Mouse (Mus musculus): ENCODE data around the gene Nfix. TPM values are rescaled to one million over a fixed set of nuclear protein-coding genes. Genes with fewer than 3 reads are reported as not detected.

Gene Nfix
- polyA plus RNA-seq, 1 experiment from 2014 or later, result 14.2 TPM

DNA sequence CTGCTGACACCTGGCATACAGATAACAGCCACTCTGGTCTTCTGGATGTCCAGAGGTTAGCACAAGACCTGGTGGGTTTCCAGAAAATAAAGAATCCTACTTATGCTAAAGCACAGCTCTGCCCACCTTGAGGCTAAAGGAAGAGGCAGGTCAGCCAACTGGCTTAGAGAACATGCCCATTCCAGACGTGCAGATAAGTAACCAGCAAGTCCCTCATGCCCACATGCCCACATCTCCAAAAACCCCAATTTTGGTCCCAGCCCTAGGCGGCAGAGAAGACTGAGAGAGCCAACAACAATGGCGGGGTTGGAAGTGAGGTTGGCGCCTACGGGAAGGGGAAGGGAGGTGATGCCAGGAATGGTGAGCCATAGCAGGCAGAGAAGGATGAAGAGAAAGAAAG, 10.8 kb downstream of the Nfix start:
- no peaks in the 10 kb centered on the region for H3K36me3 ChIP-seq
- WGBS, result 55% methylated on average over 5 of the region's 5 CpGs
- H3K4me1 ChIP-seq, result peaks cover 32% of the 10 kb centered on the region
- peaks cover 100% of the 10 kb centered on the region for H3K27me3 ChIP-seq
- H3K9me3 ChIP-seq (replicated peaks), result no peaks in the 10 kb centered on the region
- no peak for ATAC-seq (ENCODE audit: low FRiP score)
- H3K4me2 ChIP-seq (replicated peaks), result no peak overlapping the region
- H3K9ac ChIP-seq, result no peak overlapping the region
- no peak overlapping the region for H3K27ac ChIP-seq
- H3K4me3 ChIP-seq, result no peak overlapping the region

DNA sequence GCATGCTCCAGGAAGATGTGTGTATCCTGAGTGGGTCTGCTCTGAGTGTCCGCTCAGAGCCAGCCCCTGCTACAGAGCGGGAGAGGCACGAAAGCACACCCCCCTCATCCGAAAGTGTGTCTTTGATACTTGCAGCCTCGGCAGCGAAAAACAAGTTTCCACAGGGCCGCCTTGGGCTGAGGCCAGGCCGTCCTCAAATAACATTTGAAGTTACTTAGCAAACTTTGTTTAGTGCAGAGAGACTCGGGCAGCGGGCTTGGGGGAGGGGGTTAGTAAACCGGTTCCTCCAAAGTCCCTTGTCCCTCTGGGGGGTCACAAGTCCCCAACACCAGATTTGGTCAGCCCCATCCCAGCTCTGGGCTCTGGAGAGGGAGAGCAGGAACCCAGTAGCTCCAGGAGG, 11.2 kb downstream of the Nfix start:
- Histone ChIP-seq H3K4me1 (peaks cover 29% of the 10 kb centered on the region), H3K9me3 (replicated peaks) (no peaks in the 10 kb centered on the region), H3K27ac (no peak overlapping the region), H3K4me3 (no peak overlapping the region), H3K27me3 (peaks cover 100% of the 10 kb centered on the region), H3K36me3 (no peaks in the 10 kb centered on the region), H3K4me2 (replicated peaks) (no peak overlapping the region), H3K9ac (no peak overlapping the region)
- ATAC-seq (ENCODE audit: low FRiP score), result no peak
- 9% methylated on average over 11 of the region's 11 CpGs for whole genome bisulfite sequencing

DNA sequence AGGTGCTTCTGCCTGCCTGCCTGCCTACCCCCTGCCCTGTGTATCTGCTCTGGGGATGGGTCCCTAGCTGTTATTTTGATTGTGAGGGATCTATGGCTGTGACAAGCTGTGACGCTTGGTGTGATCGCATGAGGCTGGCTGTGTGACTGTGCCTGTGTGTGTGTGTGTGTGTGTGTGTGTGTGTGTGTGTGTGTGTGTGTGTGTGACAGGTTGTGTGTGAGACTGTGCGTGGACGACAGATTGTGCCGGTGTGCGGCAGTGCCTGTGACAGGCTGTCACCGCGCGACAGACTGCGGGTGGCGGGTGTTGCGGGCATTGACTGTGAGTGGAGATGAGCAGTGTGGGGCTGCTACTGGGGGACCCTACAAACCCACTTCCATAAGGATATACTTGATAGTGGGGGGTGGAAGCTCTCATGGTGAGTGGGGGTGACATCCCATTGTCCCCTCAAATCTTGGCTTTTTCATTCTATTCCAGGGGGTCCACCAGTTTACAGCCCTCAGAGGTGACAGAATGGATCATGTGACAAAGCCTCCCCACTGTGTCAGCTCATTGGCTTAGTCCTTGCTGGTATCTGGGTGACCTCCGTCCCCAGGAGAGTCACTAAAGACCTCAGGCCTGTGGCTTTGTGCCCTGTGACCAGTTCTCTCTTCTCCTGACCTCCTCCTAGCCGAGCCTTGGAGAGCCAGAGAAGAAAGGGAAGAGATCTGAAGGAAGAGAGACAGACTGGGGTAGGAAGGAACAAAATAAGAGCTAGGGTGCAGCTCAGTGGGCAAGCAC, 12.4 kb downstream of the Nfix start:
- ATAC-seq (ENCODE audit: low FRiP score), result no peak; the same call in 1 of the 2 replicates
- 7% methylated on average over 14 of the region's 14 CpGs for WGBS
- no peak overlapping the region for H3K4me3 ChIP-seq
- H3K9ac ChIP-seq, result no peak overlapping the region
- no peak overlapping the region for H3K27ac ChIP-seq
- no peaks in the 10 kb centered on the region for H3K9me3 ChIP-seq (replicated peaks)
- peaks cover 26% of the 10 kb centered on the region for H3K4me1 ChIP-seq
- no peaks in the 10 kb centered on the region for H3K36me3 ChIP-seq
- no peak overlapping the region for H3K4me2 ChIP-seq (replicated peaks)
- peaks cover 100% of the 10 kb centered on the region for H3K27me3 ChIP-seq

DNA sequence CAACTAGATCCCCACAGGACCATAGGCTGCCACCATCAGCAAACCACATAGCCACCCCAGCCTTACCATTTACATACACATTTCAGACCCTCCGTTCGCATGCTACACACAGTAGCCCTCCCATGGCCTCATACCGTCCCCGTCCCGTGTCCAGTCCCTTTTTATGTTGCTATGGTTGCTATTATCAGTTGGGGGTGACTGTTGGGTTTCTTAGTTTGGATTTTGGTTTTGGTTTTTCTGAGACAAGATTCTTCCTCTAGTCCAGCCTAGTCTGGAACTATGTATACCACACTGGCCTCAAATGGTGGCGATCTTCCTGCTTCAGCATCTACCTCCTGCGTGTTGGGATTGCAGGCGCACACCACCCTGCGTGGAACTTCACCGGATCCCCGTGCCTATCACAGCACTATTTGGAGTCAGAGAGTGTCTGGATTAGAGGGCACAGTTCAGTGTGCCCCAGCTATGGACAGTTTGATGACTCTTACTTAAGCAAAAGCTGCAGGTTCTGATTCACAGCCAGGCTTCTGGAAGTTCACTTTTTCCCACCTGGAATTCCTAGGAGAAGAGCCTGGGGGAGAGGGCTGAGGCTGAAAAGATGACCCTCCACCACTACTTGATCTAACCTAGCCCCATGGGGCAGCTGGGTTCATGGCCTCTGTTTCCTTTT, 13.2 kb downstream of the Nfix start:
- no peak for ATAC-seq (ENCODE audit: low FRiP score)
- WGBS, result 5% methylated on average over 11 of the region's 11 CpGs
- Histone ChIP-seq H3K4me1 (peaks cover 28% of the 10 kb centered on the region), H3K27ac (no peak overlapping the region), H3K36me3 (no peaks in the 10 kb centered on the region), H3K4me2 (replicated peaks) (0 out of 2 replicates have a peak overlapping the region, but pooled peaks have one; percentile 8), H3K9me3 (replicated peaks) (no peaks in the 10 kb centered on the region), H3K4me3 (no peak overlapping the region), H3K27me3 (peaks cover 100% of the 10 kb centered on the region), H3K9ac (no peak overlapping the region)

DNA sequence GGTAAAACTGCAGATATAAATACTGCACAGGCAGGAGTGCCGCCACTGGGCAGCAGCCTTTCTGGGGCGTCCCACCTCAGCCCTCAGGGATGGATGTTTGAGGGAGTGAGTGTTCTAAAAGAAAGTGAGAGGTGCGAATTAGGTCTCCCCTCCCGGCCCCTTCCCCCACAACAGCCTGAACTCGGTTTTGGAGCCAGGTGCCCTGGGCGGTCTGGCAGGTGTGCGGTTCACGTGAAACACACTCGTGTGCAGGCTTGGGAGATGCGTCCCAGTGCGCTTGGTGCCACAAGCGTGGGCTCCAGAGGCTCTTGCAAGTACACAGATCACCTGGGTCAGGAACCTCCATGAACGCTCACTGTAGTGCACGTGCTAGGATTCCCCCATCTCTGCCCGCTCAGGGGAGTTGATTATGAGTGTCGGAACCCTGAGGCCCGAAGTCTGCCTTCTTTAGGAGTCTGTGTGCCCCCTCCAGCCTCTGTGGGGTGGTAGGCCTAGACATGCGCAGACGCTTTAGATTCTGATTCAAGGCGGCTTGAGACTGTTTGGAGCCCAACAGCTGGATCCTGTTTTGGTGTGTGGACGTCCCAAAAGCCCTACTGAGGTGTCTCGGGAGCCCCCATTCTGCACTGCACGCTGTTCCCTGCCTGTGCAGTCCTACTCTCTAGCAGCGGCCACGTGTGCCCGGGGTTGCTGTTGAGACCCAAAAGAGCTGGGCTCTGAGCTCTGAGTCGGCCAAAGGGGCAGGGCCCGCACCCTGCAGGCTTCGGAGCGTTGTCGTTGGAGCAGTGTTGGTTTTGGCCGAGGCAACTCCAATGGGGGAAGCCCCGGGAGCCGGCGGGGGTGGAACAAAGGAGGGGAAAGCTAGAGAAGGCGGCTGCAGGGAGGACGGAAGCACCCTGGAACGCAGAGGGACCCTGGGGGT, 14.1 kb downstream of the Nfix start:
- ATAC-seq (ENCODE audit: low FRiP score), result no peak
- Histone ChIP-seq H3K9ac (no peak overlapping the region), H3K4me2 (replicated peaks) (0 out of 2 replicates have a peak overlapping the region, but pooled peaks have one; percentile 8), H3K4me3 (peak overlapping the region; percentile 3; the same call in 1 of the 2 replicates), H3K27me3 (peaks cover 100% of the 10 kb centered on the region), H3K4me1 (peaks cover 35% of the 10 kb centered on the region), H3K9me3 (replicated peaks) (no peaks in the 10 kb centered on the region), H3K36me3 (no peaks in the 10 kb centered on the region), H3K27ac (no peak overlapping the region)
- 2% methylated on average over 38 of the region's 38 CpGs for WGBS

DNA sequence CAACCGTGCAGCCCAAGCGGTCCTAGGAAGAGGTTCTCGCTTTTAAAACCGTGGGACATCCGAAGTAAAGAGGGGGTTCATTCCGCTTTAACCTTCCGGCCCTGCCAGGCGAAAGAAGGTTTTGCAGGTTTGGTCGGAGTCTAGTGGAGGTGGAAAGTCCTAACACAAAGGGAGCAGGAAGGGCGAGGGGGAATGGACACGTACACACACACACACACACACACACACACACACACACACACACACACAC, 14.7 kb downstream of the Nfix start:
- Histone ChIP-seq H3K4me2 (replicated peaks) (no peak overlapping the region), H3K4me3 (no peak overlapping the region), H3K27ac (no peak overlapping the region), H3K4me1 (peaks cover 35% of the 10 kb centered on the region), H3K9me3 (replicated peaks) (no peaks in the 10 kb centered on the region), H3K36me3 (no peaks in the 10 kb centered on the region), H3K27me3 (peaks cover 100% of the 10 kb centered on the region), H3K9ac (no peak overlapping the region)
- ATAC-seq (ENCODE audit: low FRiP score), result no peak
- WGBS, result 3% methylated on average over 11 of the region's 11 CpGs

DNA sequence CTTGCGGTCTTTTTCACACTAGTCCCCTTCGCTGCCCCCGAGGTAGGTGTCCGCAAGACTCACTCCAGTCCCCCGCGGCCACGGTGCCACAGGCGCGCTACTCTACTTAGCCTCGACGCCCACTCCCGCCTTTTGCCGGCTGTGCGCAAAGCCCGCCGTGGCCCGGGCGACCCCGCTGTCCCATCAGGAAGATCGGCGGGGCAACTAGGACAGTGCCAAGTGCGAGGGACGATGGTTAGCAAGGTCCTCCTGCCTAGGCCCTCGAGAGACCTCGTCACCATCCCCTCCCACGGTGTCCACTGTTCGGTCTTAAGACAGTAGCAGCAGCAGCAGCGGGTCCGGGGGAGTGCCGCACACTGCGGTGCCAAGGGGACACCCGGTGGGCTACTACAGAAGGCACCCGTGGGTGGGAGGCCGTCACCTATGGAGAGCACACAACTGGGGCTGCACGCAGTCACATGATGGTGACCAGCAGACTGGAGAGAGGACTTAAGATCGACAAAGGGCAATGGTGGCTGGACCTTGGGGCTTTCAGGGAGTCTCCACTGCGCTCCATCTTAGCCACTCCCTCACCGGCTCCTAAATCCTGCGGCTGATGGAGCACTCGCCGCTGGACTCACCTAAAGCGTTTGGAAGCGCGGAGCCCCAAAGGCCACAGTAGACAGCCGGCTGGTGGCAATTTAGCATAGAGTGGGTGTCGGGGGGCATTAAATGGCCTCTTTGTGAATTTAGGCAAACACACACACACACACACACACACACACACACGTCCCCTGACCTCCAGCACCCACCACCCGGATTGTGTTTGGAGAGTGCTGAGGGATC, 15.3 kb downstream of the Nfix start:
- no peaks in the 10 kb centered on the region for H3K9me3 ChIP-seq (replicated peaks)
- ATAC-seq (ENCODE audit: low FRiP score), result no peak
- peak overlapping the region; percentile 15; the same call in 1 of the 2 replicates for H3K4me3 ChIP-seq
- H3K27me3 ChIP-seq, result peaks cover 100% of the 10 kb centered on the region
- no peaks in the 10 kb centered on the region for H3K36me3 ChIP-seq
- H3K9ac ChIP-seq, result 0 out of 2 replicates have a peak overlapping the region, but pooled peaks have one; percentile 8
- peaks cover 39% of the 10 kb centered on the region for H3K4me1 ChIP-seq
- no peak overlapping the region for H3K27ac ChIP-seq
- WGBS, result 2% methylated on average over 48 of the region's 48 CpGs
- 0 out of 2 replicates have a peak overlapping the region, but pooled peaks have one; percentile 19 for H3K4me2 ChIP-seq (replicated peaks)

DNA sequence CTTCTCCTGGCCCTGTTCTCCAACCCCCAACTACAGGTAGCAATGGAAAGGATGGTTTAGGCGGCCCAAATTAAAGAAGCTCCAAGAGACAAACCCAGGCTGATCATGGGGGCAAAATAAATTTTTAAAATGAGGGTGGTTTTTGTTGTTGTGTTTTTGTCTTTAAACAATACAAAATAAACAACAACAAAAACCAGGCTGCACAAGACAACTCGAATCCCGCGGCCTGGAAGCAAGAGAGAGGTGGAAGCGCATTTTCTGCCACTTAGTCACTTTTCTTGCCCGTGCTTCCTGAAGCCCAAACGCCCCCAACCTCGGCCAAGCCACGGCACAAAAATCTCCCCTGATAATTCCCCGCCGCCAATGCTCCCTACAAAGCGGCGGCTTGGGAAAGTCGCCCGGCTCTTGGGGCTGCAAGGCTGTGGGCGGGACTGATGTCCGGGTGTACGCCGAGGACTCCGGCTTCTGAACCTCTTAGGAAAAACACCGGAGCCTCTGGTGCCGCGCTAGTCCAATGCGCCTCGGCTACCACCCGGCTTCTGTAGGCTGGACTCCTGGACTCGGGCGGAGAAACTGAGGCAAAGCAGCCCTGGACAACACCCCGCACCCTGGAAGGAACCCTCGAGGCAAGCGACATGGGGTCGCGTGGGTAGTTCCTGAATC, 16.1 kb downstream of the Nfix start:
- no peak for ATAC-seq (ENCODE audit: low FRiP score)
- H3K4me1 ChIP-seq, result peaks cover 42% of the 10 kb centered on the region
- H3K4me3 ChIP-seq, result peak overlapping the region; percentile 15
- no peak overlapping the region for H3K27ac ChIP-seq
- H3K36me3 ChIP-seq, result no peaks in the 10 kb centered on the region
- H3K4me2 ChIP-seq (replicated peaks), result 0 out of 2 replicates have a peak overlapping the region, but pooled peaks have one; percentile 19
- H3K27me3 ChIP-seq, result peaks cover 100% of the 10 kb centered on the region
- H3K9ac ChIP-seq, result 0 out of 2 replicates have a peak overlapping the region, but pooled peaks have one; percentile 8
- 1% methylated on average over 33 of the region's 33 CpGs for whole genome bisulfite sequencing
- no peaks in the 10 kb centered on the region for H3K9me3 ChIP-seq (replicated peaks)

DNA sequence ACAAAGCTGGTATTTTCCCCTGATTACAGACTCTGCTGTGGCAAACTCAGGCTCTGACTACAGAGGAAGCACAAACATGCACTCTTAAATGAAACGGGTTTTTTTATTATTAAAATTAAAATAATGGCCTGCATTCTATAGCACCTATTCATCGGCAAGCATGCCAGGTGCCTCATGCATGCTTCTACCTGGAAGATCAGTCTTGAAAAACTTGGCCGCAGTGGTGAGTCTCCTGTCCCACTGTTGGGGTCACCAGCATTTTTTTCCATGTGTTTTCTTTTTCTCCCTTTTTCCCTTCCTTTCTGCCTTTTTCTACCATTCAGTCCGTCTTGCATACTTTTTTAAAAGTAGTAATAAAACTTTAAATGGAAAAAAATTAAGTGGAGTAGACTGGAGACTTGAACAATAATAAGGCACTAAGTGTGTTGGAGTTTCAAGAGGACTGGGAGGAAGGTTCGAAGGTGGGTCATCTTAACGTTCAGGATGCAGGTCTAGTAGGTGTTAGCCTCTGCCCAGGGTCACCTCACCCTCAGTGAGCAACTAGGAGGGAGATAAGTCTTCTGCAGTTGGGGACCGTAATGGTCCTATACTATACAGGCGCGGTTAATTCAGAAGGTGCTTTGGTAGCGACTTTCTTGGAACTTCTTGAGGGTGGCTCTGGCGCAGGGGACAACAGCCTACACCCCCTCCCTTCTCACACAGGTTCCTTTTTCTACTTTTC, 16.8 kb downstream of the Nfix start:
- Histone ChIP-seq H3K4me3 (no peak overlapping the region), H3K27ac (no peak overlapping the region), H3K4me2 (replicated peaks) (no peak overlapping the region), H3K9me3 (replicated peaks) (no peaks in the 10 kb centered on the region), H3K36me3 (no peaks in the 10 kb centered on the region), H3K4me1 (peaks cover 42% of the 10 kb centered on the region), H3K9ac (no peak overlapping the region), H3K27me3 (peaks cover 100% of the 10 kb centered on the region)
- WGBS, result 5% methylated on average over 11 of the region's 11 CpGs
- ATAC-seq (ENCODE audit: low FRiP score), result no peak

DNA sequence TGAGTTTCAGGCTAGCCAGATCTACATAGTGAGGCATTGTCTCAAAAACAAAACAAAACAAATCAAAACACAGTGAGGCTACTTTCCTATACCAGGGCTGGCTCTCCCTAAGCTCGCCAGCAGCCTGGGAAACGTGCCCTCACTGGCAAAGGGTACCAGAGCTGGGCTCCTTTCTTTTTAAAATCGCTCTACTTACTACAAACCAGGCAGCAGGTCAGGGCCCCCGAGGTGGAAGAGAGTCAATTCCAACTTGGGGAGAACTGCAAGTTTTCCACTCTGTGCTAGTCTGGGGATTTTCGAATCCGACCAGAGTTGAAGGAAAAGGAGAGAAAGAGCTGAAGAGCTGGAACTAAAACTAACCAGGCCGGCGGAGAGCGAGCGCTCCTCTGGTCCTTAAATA, 17.5 kb downstream of the Nfix start:
- Histone ChIP-seq H3K4me2 (replicated peaks) (no peak overlapping the region), H3K4me3 (no peak overlapping the region), H3K27ac (no peak overlapping the region), H3K9me3 (replicated peaks) (no peaks in the 10 kb centered on the region), H3K4me1 (peaks cover 39% of the 10 kb centered on the region), H3K36me3 (no peaks in the 10 kb centered on the region), H3K9ac (no peak overlapping the region), H3K27me3 (peaks cover 100% of the 10 kb centered on the region)
- WGBS, result 8% methylated on average over 10 of the region's 10 CpGs
- no peak for ATAC-seq (ENCODE audit: low FRiP score)

Measured in hindbrain, embryonic 12.5 days (tissue).